Mouse (Mus musculus) adrenal gland, adult 10 weeks (tissue): ENCODE data around the gene Pdzd11. TPM values are rescaled to one million over a fixed set of nuclear protein-coding genes. Genes with fewer than 3 reads are reported as not detected.

ENCODE experiments used
- polyA plus RNA-seq: library from polyadenylated mRNA; stranded (reverse); fragments of 350-450 nt; fragmentation: Illumina TruSeq; extraction: RNeasy Lipid Tissue Mini Kit (QIAGEN cat#74804); gene quantifications from one replicate; pipeline ENCODE4 v1.2.3, GENCODE M21; 2014; ENCODE audit warnings: low read depth, low replicate concordance

Pdzd11 gene
- 73.1 TPM for polyA plus RNA-seq

GRCm38 (mm10) chrX:100625802-100626793, at the start of gene Pdzd11:
TSS of gene Pdzd11 (minus strand) at chrX:100626568.

DNA sequence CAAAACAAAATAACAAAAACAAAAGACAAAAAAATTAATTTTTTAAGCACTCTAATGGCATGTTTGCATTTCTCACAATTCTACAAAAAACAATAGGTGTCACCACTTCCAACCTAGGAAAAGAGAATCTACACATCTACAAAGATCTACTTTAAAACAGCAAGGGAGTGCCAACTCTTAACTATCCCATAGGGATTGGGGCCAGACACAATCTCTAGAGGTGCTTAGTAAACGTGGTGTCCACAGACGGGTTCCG, 894 bp downstream of the Pdzd11 start, which contains the start of gene Kif4:
Gene Kif4 (plus strand): TSS at position 192 of the 256 bp plus-strand sequence.

DNA sequence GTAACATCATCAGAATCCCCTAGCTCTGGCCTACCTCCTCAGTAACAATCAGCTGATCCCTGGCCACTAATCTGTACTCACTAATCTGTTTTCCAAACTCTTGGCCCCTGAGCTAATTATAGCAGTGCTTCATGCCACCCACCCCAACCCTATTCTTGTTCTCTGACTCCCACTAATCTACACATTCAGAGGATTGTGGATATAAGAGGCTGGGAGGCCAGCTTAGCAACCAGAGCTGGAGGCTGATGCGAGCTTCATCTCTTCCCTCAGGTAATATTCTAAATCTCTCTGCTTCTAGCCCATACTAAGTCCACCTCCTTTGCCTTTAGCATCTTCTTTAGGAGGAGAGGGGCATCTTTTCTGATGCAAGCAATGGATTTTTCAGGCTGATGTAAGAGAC, 21.1 kb downstream of the Pdzd11 start, which contains the start of gene Arr3:
Gene Arr3 (plus strand): TSS at position 184 of the 400 bp plus-strand sequence.

DNA sequence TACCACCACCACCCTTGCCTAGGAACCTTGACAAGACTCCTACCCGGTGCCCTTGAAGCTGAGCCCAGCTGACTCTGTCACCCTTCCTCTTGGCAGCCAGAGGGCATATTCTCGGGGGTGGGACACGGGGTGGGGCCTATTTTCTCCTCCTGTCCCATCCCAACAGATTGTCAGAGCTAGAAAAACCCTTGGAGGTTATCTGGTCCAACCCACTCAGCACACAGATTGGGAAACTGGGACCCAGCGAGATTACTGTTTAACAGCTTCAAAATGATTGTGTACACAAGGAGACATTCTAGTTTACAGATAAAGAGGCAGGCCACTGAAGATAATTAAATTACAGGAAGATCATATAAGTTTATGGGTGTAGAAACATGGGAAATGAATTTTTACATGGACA, 31.6 kb downstream of the Pdzd11 start, which contains the start of gene P2ry4:
Gene P2ry4 (minus strand): TSS at position 79 of the 400 bp plus-strand sequence.

Other genes with a start within 250 kb of the Pdzd11 start
- gene Otud6a, start 197.6 kb downstream of the Pdzd11 start, polyA plus RNA-seq = not detected
- gene Awat2, start 183.9 kb downstream of the Pdzd11 start, polyA plus RNA-seq = not detected
- gene Igbp1, start 132.3 kb downstream of the Pdzd11 start, polyA plus RNA-seq = 84.4 TPM
- gene Dgat2l6, start 101.7 kb downstream of the Pdzd11 start, polyA plus RNA-seq = not detected
- gene Awat1, start 54.3 kb downstream of the Pdzd11 start, polyA plus RNA-seq = not detected
- not detected for gene P2ry4, start 31.7 kb downstream of the Pdzd11 start, polyA plus RNA-seq
- gene Arr3, start 21.1 kb downstream of the Pdzd11 start, polyA plus RNA-seq = not detected
- gene Kif4, start 831 bp downstream of the Pdzd11 start, polyA plus RNA-seq = 1.9 TPM
- not detected for gene Gdpd2, start 103.3 kb upstream of the Pdzd11 start, polyA plus RNA-seq
- gene Dlg3, start 141.2 kb upstream of the Pdzd11 start, polyA plus RNA-seq = 57.3 TPM